Mouse (Mus musculus): ENCODE data around the gene Parva.

Parva gene

DNA sequence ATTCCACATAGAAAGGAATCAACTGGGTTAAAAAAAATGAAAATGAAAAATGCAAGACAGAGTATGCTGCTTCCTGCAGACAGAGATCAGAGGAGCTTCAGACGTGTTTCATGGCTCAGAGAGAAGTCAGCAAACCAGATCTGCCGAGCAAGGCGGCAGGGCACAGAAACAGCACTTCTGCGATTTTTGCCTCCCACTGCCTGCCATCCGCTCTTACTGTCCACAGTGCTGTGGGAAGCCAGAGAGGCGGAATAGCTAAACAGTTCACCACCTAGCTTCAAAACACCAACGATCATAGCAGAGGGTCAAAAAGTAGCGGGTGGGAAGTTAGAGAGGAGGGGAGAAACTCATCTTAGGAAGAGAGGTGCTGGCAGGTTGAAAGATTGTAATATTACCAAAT lies 84.0 kb downstream of the Parva start:
- no peak for DNase-seq (ENCODE audit: low read depth, low spot score)

DNA sequence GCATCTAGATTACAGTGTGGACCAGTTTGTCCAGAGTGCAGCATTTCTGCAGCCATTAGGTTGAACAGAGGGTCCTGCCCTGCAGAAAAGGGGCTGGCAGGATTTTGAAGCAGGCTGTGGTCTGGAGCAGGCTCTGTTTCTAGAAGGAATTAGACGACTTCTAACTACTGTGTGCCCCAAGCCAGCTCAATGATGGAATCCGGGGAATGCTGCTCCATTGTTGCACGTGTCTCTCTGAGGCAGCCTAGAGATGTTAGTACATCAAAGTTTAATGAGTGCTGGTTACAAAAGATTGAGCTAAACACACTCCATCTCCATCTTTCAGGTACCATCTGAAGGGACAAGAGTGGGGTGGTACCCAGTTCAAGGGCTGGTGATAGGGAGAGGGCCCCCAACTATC lies 85.0 kb downstream of the Parva start:
- DNase-seq (ENCODE audit: low read depth, low spot score) = no peak

DNA sequence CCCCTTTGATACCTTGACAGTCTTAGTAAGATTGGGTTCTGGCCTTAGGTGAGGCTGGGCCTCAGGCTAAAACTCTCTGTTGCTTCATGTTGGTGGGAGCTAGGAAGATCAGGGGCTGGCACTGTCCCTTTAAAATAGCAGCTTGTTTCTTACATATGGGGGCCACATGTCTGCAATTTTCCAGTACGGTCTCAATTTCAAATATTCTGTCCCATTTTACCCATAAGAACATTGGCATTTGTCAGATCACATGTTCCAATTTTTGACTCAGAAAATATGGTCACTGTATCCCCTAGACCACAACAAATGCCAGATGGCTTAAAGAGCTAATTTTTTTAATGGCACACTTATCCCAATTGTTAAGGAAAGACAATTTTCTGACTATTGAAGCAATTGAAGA lies 85.6 kb downstream of the Parva start:
- DNase-seq (ENCODE audit: low read depth, low spot score) = no peak

DNA sequence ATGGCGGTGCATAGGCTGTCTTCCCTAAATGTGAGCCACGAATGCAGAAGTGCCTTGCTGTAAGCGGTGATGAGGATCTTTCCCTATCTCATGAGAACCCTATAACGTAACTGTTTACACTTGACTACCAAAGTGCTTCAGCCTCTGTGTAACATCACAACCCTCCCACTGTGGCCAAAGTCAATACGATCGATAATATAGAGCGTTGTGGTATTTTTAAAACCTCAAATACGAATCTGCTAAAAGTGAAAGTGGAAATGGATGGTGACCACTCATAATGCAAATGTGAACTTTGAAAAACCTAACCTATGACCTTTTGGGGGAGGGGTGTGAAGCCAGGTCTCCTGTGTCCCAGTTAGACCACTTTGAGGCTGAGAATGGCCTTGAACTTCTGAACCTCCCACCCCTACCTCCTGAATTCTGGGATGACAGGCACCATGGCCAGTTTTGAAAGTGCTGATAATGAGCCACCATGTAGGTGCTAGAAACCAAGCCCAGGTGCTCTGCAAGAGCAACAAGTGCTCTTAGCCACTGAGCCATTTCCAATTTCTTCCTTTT lies 87.4 kb downstream of the Parva start:
- peak; percentile 32 for DNase-seq (ENCODE audit: low read depth, low spot score)

DNA sequence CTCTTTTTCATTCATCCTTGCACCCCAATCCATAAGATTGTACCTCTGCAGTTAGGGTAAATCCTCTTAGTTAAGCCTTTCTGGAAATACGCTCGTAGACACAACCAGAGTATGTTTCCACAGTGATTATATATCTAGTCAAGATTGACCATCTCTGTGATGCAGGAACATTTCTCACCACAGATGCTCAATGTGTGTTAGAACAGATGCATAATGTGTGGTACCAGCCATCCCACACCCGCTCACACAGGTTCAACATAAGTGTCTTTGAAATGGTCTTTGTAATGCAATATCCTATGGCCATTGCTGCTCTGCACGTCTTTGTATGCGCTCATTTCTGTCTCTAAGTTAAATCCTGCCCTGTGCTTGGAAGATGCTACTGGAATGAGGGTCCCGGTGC lies 98.2 kb downstream of the Parva start:
- no peak for DNase-seq (ENCODE audit: low read depth, low spot score)

DNA sequence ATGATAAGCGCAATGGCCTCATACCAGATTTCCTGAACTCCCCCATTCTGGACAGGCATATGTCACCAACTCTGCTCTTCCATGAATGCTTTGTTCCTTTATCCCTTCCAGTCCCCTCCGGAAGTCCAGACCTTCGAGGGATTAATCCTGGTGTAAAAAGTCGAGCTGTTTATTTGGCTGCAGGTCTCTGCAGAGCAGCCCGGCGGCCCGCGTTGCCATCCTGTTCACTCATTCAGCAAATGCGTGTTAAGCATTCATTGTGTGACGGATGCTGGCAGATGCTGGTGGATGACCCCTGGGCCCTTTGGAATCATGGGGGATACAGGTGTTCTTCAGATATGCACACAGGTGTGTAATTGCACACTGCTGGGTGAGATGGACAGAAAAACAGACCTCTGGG lies 98.9 kb downstream of the Parva start:
- DNase-seq (ENCODE audit: low read depth, low spot score) = no peak

DNA sequence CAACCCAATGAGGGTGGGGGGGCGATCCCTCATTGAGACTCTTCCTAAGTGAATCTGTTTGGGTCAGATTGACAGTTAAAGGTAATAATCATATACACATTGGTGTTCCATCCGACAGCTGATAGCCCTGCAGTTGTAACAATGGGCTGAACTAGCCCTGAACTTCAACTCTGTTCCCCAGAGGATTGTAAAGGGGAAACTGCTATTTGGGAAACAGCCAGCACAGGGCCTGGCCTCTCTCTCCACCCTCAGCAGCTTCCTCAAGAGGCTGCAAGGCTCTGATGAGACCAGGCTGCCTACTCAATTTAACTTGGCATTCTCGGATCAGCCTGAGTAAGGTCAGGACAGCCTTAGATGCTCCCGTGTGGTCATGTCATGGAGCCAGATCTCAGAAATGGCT lies 99.9 kb downstream of the Parva start:
- DNase-seq (ENCODE audit: low read depth, low spot score) = no peak

DNA sequence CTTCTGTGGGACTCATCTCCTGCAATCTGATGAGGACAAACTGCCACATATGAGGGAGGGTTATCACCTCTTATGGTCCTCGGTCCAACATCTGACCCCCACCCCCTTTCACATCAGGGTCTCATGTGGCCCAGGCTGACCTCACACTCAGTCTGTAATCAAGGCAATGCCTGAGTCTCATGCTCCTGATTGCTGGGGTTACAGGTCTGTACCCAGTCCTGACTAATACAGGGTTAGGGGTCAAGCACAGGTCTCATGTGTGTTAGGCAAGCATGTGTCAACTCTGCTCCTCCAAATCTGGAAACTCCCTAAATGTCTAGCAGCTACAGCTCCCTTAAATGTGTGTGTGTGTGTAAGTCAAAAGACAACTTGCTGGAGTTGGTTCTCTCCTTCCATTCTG lies 100.8 kb downstream of the Parva start:
- no peak for DNase-seq (ENCODE audit: low read depth, low spot score)

DNA sequence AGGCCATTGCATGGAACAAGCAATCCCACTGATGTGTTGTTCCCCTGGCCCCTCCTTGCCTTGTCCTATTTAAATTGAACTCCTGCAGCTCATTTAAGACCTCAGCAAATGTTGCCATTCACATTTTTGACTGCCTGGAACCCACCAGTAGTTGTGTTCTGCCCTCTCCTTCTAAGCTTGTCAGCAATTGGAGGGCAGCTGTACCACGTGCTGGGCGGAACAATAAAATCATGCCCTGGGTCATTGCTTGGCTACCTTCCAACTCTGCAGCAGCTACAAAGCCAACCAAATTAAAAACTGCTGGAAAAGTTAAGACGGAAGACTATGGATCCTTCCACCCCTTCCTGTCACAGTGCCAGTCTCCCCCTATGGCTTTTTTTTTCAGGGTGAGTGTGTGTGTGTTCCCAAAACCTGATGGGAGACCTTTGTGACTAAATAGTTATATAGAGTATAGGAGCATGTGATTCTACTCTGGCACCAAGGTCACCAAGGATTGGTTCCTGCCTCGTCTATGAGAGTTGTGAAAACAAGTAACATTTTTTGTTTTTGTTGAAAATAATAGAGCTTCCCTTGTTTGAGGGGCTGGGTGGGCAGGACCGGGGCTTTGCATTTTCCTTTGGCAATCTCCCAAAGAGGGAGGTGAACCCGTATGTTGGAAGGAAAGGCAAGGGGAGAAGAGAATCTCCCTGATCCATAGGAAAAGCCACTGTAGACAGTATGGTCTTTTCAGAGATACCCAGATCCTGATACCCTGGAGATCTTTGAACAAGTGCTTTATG lies 101.5 kb downstream of the Parva start:
- DNase-seq (ENCODE audit: low read depth, low spot score) = no peak

DNA sequence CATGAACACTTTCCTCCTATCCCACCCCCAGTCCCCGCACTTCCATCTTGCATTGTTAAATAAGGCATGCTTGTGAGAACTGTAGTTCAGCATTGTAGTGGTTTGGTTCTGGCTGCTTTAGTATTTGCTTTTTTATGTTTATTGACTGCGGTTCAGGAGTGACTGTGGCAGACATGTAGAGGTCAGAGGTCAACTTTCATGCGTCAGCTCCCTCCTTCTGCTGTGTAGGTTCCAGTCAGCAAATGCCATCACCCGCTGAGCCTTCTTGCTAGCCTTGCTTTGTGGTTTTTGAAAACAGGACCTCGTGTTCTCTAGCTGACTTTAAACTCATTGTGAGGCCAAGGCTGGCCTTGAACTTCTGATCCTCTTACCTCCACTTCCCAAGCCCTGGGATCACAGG lies 103.6 kb downstream of the Parva start:
- no peak for DNase-seq (ENCODE audit: low read depth, low spot score)

DNA sequence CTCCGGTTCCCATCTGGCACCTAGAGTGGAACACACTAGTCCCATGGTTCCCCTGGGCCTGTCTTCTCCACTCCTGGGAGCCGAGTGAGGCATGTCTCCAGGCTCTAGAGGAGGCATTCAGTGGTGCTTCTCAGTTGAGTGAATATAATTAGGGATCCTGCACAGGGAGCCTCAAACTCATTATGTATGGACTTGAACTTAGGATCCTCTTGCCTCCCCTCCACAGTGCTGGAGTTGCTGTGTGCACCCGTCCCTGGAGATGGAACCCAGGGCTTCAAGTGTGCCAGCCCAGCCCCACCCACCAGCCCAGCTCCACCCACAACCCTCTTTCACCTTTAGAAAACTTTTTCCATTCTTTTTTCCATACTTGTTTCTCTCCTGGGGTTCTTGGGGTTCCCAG lies 106.8 kb downstream of the Parva start:
- DNase-seq (ENCODE audit: low read depth, low spot score) = no peak

DNA sequence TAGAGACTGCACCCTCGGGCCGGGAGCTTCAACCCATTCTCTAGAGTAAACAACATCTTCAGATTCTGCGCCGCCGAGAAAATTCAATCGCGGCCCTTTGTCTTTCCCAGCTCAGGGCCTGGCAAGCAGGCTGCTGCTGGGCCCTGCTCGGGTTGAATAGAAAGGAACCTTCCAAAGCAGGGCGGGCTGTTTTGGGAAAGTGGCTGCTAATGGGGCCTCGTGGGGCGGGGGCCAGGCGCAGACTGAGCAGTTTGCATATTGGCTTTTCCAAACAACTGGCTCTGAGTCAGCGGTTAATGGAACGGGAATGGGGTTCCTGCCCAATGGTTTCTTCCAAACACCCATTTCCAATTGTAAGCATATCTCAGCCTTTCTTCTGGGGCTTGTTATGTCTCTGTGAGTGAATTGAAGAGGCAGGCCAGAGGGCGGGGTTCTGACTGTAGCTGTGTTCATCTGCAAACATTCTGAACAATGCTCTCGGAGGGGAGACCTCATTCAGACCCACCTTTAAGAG lies 108.2 kb downstream of the Parva start:
- no peak for DNase-seq (ENCODE audit: low read depth, low spot score)

DNA sequence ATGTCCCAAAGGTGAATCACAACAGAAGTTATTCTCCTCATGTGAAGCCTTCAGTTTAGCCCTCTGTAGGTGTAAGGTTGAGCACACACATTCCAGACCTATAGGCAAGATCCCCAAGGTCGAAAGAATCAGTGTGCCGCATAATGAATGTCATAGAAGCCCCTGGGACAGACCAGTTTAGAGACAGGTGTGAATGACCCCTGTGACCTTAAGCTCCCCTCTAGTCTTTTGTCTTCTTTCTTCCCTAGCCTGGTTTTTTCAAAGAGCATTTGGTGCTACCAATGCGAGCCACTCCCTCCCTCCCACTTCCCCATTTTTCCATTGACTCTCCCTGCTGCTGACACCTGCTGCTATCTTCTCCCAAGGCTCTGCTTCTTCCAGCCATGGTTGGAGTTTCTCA lies 121.8 kb downstream of the Parva start:
- DNase-seq (ENCODE audit: low read depth, low spot score) = no peak

DNA sequence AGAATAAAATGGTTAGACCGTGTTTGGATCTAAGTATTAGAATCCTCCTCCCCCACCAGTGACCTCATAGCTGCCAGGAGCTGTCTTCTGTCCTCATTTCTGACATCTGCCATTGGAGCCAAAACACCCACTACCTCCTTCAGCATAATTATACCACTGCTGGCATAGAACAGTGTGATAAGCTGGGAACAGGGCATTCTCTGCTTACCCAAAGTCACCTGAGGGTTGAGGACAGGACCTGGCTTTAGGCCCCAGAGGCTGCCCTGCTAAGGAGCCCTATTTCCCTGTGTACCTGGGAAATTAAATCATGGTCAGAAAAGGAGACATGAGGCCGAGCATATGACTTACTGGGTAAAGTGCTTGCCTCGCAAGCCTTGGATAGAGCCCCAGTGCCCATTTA lies 134.2 kb downstream of the Parva start:
- DNase-seq (ENCODE audit: low read depth, low spot score) = no peak

DNA sequence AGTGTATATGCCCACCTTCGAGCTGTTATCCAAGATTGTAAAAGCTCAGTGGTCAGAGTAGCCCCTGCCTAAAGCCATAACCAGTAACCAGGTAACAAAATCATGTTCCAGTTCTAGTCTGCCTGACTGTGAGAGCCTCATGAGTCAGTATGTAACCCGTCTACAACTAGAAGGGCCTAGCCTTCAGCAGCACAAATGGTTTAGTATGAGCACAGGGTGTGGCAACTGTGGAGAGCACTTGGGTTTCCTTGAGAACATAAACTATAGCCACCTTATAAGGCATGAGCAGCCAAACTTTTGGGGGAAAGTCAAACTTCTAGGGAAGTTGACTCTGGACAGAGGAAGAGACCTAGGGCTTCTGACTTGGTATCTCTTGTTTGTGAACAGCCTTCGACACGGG lies 139.7 kb downstream of the Parva start:
- no peak for DNase-seq (ENCODE audit: low read depth, low spot score)

DNA sequence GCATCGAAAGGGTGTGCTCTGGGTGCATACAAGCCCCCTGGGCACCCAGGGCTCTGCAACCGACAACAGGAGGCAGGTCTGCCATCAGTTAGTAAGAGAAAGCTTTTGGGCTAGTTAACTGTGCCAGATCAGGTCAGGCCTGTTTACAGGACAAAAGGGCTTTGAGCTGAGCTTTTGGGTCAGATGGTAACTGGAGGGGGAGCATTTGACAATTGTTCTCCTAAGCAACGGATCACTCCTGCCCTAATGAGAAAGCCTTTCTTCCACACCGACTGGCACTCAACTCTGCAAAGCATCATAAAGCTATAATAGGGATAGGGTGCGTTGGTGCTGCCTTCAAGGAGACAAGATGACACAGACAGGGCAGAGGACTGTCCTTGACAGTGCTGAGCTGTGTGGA lies 141.7 kb downstream of the Parva start:
- DNase-seq (ENCODE audit: low read depth, low spot score) = no peak

DNA sequence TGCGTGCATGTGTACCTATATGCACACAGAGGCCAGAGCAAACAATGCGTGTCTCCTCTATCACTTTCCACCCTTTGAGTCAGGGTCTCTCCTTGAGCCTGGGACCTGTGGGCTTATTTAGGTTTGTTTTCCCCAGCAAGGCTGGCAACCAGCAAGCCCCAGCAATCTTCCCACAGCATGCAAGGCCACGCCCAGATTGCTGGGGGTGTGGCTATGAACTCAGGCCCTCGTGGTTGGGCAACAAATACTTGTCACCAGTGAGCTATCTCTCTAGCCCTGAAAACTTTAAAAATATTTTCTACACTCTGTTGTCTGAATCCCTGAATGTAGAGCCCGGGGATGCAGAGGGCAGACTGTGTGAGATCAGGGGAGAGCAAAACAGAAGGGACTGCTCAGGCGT lies 154.3 kb downstream of the Parva start:
- DNase-seq (ENCODE audit: low read depth, low spot score) = no peak

DNA sequence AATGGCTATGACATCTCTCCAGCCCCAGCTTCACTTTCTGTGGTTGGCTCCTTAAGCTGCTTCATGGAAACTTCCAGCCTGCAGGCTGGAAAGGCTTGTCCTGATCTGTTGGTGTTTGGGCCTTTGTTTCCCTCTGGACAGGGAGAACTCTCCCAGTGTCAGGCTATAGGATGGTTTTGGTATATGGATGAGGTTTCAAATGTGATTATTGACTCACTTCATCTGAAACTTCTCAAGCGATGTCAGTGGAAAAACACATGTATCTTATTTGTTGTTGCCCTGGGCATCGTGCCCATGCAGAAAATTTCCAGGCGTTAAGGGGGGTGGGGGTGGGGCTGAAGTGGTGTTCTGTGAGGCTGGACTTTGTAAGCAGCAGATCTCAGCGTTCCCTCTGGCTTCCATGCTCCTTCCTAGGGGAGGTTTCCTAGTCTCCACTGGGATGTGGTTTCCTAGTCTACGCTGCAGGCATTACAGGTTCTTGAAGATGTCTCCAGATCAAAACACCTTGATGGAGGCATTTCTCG lies 155.6 kb downstream of the Parva start:
- DNase-seq (ENCODE audit: low read depth, low spot score) = no peak

DNA sequence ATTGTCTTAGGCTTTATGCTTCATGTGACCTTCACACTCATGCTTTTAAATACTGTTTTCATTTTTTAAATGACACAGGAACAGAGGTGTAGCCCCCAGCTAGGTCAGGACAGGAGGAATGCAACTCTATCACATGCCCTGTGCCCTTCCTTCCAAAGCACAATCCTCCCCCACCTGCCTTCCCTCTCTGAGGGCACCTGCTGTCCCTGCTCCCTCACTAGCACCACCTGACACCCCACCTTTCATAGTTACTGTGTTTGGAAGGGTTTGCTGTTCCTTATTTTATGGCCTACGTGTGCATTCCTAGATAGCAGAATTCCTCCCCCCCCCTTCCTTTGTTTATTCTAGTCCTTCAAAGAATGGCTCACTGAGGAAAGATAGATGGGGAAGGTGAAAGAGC lies 160.1 kb downstream of the Parva start:
- DNase-seq (ENCODE audit: low read depth, low spot score) = no peak

DNA sequence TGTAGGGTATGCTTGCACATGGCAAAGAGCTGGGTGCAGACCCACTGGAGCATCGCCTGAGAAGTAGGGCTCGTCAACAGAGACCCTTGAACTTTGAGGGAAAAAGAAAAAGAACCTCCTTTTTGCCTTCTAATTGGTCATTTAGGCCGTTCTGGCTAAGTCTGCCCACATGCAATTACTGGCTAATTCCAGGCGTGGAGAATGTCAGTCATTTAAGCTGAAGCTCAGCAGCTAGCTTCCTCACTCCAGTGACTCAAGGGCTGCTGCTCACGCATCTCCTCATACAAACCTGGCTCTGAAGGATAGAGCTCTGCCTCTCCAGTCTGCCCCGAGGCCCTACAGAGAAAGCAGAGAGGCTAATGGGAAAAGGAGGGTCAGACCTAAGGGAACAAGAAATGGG lies 162.2 kb downstream of the Parva start:
- no peak for DNase-seq (ENCODE audit: low read depth, low spot score)

DNA sequence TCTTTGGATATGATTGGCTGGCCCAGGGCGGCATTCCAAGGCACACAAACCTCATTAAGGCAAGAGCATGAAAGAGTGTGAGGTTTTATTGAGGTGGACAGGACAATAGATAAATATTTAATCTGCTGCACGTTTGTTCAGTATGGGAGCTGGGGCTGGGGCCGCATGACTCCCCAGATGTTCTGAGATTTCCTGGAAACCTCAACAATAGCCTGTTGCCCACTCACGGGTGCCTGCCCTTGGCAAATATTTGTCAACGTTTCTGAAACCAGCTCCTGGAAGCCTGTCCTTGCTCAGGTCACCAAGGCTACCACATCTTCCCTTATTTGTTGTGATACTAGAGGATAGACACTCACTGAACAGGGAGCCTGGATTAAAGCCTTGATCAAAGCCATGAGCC lies 166.3 kb downstream of the Parva start:
- no peak for DNase-seq (ENCODE audit: low read depth, low spot score)

DNA sequence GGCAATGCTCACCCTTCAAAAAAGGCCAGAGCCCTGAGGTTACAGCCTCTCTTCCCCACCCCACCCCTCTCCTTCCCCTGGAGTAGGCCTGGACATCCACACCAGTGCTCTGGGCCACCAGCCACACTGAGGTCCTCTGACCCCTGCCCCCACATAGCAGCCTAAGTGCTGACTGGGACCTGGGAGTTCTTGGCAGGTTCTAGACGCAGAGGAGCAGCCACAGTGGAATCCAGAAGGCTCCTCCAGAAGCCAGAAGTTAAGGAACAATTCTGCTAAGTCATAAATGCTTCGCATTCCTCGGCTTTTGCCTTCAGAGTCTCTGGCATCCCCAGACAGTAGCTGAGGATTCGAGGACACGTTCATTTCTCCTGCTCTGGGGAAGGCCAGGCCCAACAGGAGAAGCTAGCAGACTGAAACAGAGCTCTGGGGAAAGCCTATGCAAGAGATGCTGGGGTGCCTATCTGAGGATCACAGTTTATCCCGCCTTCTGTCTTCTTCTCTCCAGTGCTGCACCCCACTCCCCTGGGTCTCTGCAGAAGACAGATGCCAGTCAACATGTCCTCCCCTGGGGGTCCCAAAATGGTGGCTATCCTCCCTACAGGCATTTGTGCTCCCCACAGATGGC lies 168.0 kb downstream of the Parva start:
- no peak for DNase-seq (ENCODE audit: low read depth, low spot score)

DNA sequence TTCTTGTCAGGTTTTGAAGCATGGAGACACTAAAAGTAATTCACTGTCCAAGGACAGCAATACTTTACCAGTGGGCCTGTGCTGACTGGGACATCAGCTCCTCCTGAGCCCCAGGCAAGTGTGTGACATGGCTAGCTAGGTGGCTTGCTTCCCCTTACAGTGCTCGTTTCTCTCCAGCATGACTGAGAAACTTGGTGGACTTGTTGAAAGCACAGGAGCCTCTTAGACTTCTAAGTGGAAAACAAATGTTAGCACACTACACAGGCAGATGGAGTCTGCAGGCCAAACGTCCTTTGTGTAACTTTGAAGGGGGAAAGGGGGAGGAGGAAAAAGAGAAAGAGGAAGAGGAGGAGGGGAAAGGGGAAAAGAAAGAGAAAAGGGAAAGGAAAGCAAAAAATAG lies 172.3 kb downstream of the Parva start:
- no peak for DNase-seq (ENCODE audit: low read depth, low spot score)

All from A20 (cell line).